Mouse (Mus musculus): Measurements from ENCODE around the gene Asnsd1. TPM values are rescaled to one million over a fixed set of nuclear protein-coding genes. Genes with fewer than 3 reads are reported as not detected.
A peak's percentile ranks its signal among the peaks of the same experiment; 100 is the strongest.

Gene Asnsd1
- polyA plus RNA-seq, 1 experiment from 2014 or later: 80.5 TPM

DNA sequence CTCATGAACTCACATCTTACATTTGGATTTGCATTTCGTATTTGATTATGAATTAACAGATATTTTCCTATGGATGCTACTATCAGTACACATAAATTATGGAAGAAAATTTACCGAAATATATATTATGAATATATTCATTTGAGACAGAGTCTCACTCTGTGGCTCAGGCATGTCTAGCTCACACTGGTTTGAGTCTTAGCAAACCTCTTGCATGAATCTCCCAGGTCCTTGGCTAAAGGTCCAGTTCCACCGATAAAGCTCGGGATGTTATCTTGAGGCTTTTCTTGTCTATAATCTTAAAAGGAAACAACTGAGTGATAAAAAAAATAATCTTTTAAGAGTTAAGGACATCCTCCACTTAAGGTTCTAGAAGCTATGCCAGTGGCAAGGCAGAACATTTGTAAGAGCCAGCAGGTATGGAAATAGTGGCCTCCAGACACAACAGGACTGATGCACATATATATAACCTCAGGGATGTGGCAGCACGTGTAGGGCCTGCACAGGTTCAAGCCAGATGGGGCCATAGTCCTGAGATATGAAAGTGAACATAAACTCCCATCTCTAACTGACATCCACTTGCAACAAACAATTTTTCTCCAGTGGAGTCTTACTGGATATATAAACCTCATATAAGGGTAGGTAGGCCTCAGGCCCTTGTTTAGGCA lies 27.6 kb downstream of the Asnsd1 start:
- WGBS: 92% methylated on average over 5 of the region's 5 CpGs
- no peak overlapping the region for H3K9ac ChIP-seq

DNA sequence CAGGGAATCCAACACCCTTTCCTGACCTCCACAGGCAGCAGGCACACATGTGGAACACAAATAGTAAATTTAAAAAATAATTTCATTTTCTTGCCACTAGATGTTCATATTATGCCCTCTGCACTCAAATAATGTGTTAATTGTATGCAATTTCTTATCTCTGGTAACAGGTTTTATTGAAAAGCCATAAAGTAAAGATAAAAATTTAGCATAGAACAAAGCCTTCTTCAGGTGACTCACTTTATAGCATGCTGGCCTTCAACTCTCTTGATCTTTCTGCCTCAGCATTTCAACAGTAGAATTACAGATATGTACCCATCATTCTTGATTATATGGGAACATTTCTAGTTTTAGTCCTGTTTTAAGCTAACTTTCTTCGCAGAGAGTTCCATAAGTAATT lies 28.3 kb downstream of the Asnsd1 start:
- Histone ChIP-seq H3K4me1 (no peaks in the 10 kb centered on the region), H3K9ac (no peak overlapping the region), H3K9me3 (no peaks in the 10 kb centered on the region), H3K36me3 (peaks cover 16% of the 10 kb centered on the region), H3K4me3 (no peak overlapping the region), H3K27ac (no peak overlapping the region), H3K4me2 (no peak overlapping the region), H3K27me3 (no peaks in the 10 kb centered on the region)
- no peak for ATAC-seq (ENCODE audit: insufficient number of reproducible peaks, insufficient read depth, low FRiP score, low TSS enrichment, low read depth)
- 96% methylated on average over 1 of the region's 1 CpGs for WGBS

More for the DNA sequence above, 27.6 kb downstream of the Asnsd1 start:
- no peak for ATAC-seq (ENCODE audit: insufficient number of reproducible peaks, insufficient read depth, low FRiP score, low TSS enrichment, low read depth)
- no peak overlapping the region for H3K4me2 ChIP-seq
- H3K4me3 ChIP-seq: no peak overlapping the region
- no peaks in the 10 kb centered on the region for H3K9me3 ChIP-seq
- H3K27me3 ChIP-seq: no peaks in the 10 kb centered on the region
- H3K36me3 ChIP-seq: peaks cover 14% of the 10 kb centered on the region
- H3K27ac ChIP-seq: no peak overlapping the region
- no peaks in the 10 kb centered on the region for H3K4me1 ChIP-seq

DNA sequence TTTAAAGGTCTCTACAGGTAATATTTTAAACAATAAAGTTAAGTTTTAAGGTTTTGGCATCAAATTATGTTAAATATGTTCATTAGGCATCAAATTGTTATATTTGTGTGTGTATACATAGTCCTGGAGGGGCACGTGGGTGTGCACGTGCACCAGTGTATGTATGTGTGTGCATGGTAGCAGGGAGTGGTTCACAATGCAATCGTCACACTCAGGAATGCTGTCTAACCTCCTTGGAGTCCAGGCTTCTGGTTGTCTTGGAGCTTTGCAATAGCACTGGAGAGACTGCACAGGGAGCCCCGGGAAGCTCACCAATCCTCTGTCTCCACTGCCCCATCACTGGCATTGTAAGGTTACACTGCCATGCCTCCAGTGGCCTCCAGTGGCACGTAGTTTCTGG lies 29.3 kb downstream of the Asnsd1 start:
- H3K27me3 ChIP-seq: no peaks in the 10 kb centered on the region
- WGBS: 91% methylated on average over 5 of the region's 5 CpGs
- ATAC-seq (ENCODE audit: insufficient number of reproducible peaks, insufficient read depth, low FRiP score, low TSS enrichment, low read depth): no peak

DNA sequence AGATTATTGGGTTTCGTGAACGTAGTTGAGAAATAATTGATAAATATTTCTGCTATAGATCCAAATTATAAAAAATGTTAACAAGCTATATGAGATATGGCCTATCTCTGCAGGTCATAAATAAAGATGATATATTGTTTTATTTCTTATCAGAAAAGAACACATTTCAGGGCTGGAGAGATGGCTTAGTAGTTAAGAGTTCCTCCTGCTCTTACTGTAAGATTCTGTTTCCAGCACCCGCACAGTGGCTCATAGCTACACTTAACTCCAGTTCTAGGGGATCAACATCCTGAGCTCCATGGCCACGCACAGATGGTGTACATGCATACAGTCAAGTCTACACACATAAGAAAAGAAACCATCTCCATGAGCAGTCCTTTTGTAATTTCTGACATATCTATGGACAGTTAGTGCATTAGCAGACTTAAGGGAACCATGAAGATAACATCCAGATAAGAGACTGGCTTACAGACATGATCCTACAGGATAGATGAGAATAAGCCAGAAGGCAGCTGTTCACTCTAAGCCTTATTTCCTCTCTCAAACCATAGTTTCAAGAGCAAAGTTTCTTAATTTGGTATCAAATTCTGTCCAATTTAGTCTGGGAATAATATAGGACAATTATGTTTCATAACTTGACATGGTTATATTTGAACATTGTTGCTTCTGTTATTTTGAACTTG lies 30.7 kb downstream of the Asnsd1 start:
- Histone ChIP-seq H3K9ac (no peak overlapping the region), H3K27me3 (no peaks in the 10 kb centered on the region), H3K36me3 (peaks cover 33% of the 10 kb centered on the region), H3K27ac (no peak overlapping the region), H3K4me1 (no peaks in the 10 kb centered on the region), H3K4me3 (no peak overlapping the region), H3K4me2 (no peak overlapping the region), H3K9me3 (no peaks in the 10 kb centered on the region)
- 93% methylated on average over 4 of the region's 4 CpGs for WGBS
- ATAC-seq (ENCODE audit: insufficient number of reproducible peaks, insufficient read depth, low FRiP score, low TSS enrichment, low read depth): no peak

More for the DNA sequence above, 29.3 kb downstream of the Asnsd1 start:
- no peak overlapping the region for H3K4me3 ChIP-seq
- no peak overlapping the region for H3K4me2 ChIP-seq
- H3K27ac ChIP-seq: no peak overlapping the region
- no peaks in the 10 kb centered on the region for H3K9me3 ChIP-seq
- no peak overlapping the region for H3K9ac ChIP-seq
- peaks cover 20% of the 10 kb centered on the region for H3K36me3 ChIP-seq
- H3K4me1 ChIP-seq: no peaks in the 10 kb centered on the region

DNA sequence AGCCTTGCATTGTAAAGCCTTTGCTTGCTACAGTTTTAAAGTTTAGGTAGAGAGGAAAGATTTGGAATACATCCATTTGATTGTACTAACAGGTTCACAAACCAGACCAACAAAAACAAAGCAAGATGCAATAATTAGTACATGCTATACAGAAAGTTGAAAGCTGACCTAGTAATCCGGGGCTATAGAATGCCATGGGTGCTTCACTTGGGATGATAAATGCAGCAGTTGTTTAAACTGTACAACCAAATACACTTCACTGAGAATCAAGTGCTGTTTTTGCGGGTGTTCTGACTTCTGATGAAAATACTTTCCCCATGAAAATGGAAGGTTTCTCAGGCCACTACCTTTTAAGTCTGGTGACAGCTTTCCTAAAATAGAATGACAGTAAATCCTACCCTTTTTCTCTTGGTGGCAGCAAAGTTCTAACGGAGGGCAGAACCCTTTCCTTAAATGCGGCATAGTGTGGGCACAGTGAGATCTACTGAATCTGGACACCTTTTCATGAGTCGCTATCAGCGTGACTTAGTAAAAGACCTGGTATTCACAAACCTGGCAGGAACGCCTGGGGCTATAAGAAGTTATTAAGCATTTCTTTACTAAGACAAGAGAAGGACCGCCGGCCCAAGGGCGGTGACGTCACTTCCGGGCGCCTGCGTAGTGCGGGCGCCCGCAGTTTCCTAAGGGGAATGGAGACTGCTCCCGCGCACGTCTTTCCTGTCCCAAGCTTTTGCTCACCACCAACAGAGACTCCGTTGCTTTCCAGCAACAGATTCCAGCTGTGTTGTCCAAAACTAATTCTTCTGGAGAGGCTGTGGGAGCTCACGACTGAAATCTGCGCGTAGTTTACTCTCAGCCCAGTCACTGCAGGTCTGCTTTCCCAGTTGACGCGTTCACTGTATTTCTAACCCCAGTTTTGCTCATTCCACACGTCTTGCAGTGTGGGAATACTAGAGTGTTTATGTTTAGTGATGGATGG lies 39.3 kb downstream of the Asnsd1 start, which contains the start of gene Osgepl1:
TSS of gene Osgepl1 (plus strand) at position 636 of the 979 bp plus-strand sequence.
- 3% methylated on average over 27 of the region's 27 CpGs for WGBS
- ATAC-seq (ENCODE audit: insufficient number of reproducible peaks, insufficient read depth, low FRiP score, low TSS enrichment, low read depth): peak; percentile 86
- Histone ChIP-seq H3K4me3 (peak within 1 kb of the TSS; percentile 66), H3K9me3 (no peaks in the 10 kb centered on the region), H3K27ac (peak within 1 kb of the TSS; percentile 90), H3K9ac (peak within 1 kb of the TSS; percentile 81), H3K27me3 (no peaks in the 10 kb centered on the region), H3K4me1 (0 out of 2 replicates have a peak, but pooled peaks cover 4% of the 10 kb centered on the region), H3K4me2 (peak within 1 kb of the TSS; percentile 63), H3K36me3 (peaks cover 16% of the 10 kb centered on the region; the same call in 1 of the 2 replicates)

DNA sequence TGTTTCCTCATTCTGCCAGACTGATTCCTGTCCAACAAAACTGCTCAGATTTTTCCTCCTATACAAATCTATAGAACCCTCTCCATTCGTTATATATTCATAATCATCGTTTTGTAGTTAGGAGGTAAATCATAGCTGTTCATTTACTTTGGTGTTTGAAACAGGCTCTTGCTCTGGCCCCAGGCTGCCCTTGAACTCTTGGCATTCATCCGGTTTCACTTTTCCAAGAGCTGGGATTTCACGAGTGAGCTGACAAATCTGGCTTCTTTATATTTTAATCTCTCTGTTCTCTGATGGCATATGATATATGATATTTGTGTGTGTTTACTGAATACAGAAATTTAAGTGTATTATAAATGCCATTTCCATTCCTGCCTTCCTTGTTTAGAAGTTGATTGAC lies 52.0 kb downstream of the Asnsd1 start:
- Histone ChIP-seq H3K36me3 (no peaks in the 10 kb centered on the region), H3K4me3 (no peak overlapping the region), H3K9ac (no peak overlapping the region), H3K4me2 (no peak overlapping the region), H3K4me1 (peaks cover 6% of the 10 kb centered on the region; the same call in 1 of the 2 replicates), H3K27me3 (no peaks in the 10 kb centered on the region), H3K9me3 (no peaks in the 10 kb centered on the region), H3K27ac (no peak overlapping the region)
- no peak for ATAC-seq (ENCODE audit: insufficient number of reproducible peaks, insufficient read depth, low FRiP score, low TSS enrichment, low read depth)
- 75% methylated on average over 4 of the region's 4 CpGs for WGBS

DNA sequence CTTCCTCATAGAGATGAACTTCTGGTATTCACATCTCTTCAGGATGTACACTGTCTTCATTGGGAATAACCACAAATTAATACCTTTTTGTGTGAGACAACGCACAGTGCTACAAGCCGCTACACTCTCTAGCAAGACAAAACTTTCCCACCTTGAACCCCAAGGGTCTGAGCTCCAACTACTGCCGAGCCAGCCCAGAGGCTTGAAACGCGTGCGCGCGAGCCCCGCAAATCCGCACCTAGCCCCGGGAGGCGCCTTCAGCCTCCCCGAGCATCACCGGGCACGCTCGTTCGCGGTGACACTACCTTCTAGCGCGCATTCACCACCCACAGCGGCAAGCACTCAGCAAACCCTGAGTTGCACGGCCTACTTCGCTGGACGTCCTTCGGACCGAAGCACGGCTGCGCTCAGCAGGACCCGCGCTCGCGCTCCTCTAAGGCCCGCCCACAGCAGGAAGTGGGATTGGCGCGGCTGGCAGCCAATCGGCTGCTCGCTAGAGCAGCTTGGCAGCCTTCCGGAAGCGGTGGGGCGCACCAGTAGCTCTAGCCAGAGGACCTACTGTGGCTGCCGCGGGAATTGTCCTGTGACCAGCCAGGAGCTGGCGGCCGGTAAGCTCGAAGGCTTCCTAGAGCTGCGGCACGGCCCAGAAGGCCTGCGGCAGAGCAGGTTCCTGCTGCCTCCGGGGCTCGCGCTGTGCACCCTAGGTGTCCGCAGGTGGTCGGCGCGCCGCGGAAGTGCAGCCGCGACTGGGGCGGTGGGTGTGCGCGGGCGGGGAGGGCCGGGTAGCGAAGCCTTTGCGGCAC lies 55.8 kb downstream of the Asnsd1 start, which contains the start of the genes Pms1, Ormdl1 and Gm28778:
TSS of gene Pms1 (minus strand) at position 438 of the 803 bp plus-strand sequence.
TSS of gene Ormdl1 (plus strand) at position 515 of the 803 bp plus-strand sequence.
TSS of gene Gm28778 (plus strand) at position 531 of the 803 bp plus-strand sequence.
- peak within 1 kb of the TSS; percentile 70 for H3K4me2 ChIP-seq
- WGBS: under 1% methylated on average over 65 of the region's 66 CpGs
- ATAC-seq (ENCODE audit: insufficient number of reproducible peaks, insufficient read depth, low FRiP score, low TSS enrichment, low read depth): peak; percentile 100

More for the DNA sequence above, 55.8 kb downstream of the Asnsd1 start, which contains the start of the genes Pms1, Ormdl1 and Gm28778:
- H3K9me3 ChIP-seq: no peaks in the 10 kb centered on the region
- H3K36me3 ChIP-seq: no peaks in the 10 kb centered on the region
- no peaks in the 10 kb centered on the region for H3K27me3 ChIP-seq
- peak within 1 kb of the TSS; percentile 83 for H3K27ac ChIP-seq
- peaks cover 6% of the 10 kb centered on the region; the same call in 1 of the 2 replicates for H3K4me1 ChIP-seq
- peak within 1 kb of the TSS; percentile 88 for H3K4me3 ChIP-seq
- H3K9ac ChIP-seq: peak within 1 kb of the TSS; percentile 87

Other genes with a start within 250 kb of the Asnsd1 start
- gene 1700019A02Rik, start 165.1 kb downstream of the Asnsd1 start, polyA plus RNA-seq (2015; fragmentation: Nextera tagmentation; extraction: Ambion mirVana): not detected in 2 replicates
- gene Pms1, start 55.7 kb downstream of the Asnsd1 start, polyA plus RNA-seq (2015; fragmentation: Nextera tagmentation; extraction: Ambion mirVana): 22.0 and 22.2 TPM in 2 replicates
- gene Ormdl1, start 55.7 kb downstream of the Asnsd1 start, polyA plus RNA-seq (2015; fragmentation: Nextera tagmentation; extraction: Ambion mirVana): 36.3 and 37.0 TPM in 2 replicates
- gene Gm28778, start 55.6 kb downstream of the Asnsd1 start, polyA plus RNA-seq (2015; fragmentation: Nextera tagmentation; extraction: Ambion mirVana): not detected in 2 replicates
- 19.6 and 20.9 TPM in 2 replicates for gene Osgepl1, start 39.1 kb downstream of the Asnsd1 start, polyA plus RNA-seq (2015; fragmentation: Nextera tagmentation; extraction: Ambion mirVana)
- gene Asdurf, start 133 bp downstream of the Asnsd1 start, polyA plus RNA-seq (2015; fragmentation: Nextera tagmentation; extraction: Ambion mirVana): 10.0 and 25.3 TPM in 2 replicates
- gene Gm28551, start 85 bp downstream of the Asnsd1 start, polyA plus RNA-seq (2015; fragmentation: Nextera tagmentation; extraction: Ambion mirVana): 1.0 and 1.4 TPM in 2 replicates